Mouse (Mus musculus): ENCODE results near the gene Lmo2.

DNA sequence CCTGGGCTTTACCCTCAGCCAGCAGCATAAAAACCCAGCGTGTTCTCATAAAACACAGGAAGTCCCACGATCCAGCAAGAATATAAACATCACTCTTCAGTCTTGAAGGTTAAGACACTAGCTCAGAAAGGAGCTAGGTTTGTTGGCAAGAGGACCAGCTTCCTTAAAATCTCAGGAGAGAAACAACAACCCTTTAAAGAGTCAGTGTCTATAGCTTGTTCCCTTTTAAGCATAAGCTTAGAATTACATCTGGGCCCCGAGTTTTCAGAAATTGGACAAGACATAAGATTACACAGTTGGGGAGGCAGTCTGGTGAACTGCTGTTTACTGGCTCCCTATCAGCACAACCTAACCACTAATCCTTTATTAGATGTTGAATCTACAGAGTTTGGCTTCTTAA lies 14.1 kb downstream of the Lmo2 start:
- no peak for TF ChIP-seq CTCF (IDR thresholded peaks at IDR 0.05; ENCODE audit: low read depth, low read length)
- TF ChIP-seq POLR2A (IDR thresholded peaks at IDR 0.05; ENCODE audit: extremely low read depth, insufficient read depth, low read length): no peak
